Mouse (Mus musculus): Measurements from ENCODE around the gene Aven.

- no peak for TF ChIP-seq EP300 (IDR thresholded peaks at IDR 0.05; ENCODE audit: insufficient read depth, low read depth, low read length)
- no peak for TF ChIP-seq CTCF (IDR thresholded peaks at IDR 0.05)
These were observed 109.7 kb downstream of the Aven start for GRCm38 (mm10) chr2:112602487-112602886.
